Mouse (Mus musculus) megakaryocyte, adult 5-6 weeks (primary cell): ENCODE results near the gene Ifnlr1. TPM values are rescaled to one million over a fixed set of nuclear protein-coding genes. Genes with fewer than 3 reads are reported as not detected.

Source experiments
- ATAC-seq: 2 replicates; pipeline ENCODE4 v1.8.0; 2016; ENCODE audit warnings: mild to moderate bottlenecking, inconsistent platforms; ENCODE audit not compliant: poor library complexity, severe bottlenecking
- total RNA-seq, 2 experiments: library from RNA; stranded (forward) in 1 of 2; stranded (reverse) in 1 of 2; fragments of 153-499, 151-499 nt in 1 of 2; fragments of 221-1000, 200-1000 nt in 1 of 2; gene quantifications; 2 replicates each; pipeline versions ENCODE4 v1.2.3 to v1.2.4; 2015 to 2017

Gene Ifnlr1
- total RNA-seq, 2 experiments from 2014 or later: 2.8 to 8.6 TPM

GRCm38 (mm10) chr4:135683553-135683952 is 2.5 kb upstream of the Ifnlr1 start:
- ATAC-seq: no peak

GRCm38 (mm10) chr4:135684731-135685130 is 1.4 kb upstream of the Ifnlr1 start:
- no peak for ATAC-seq

DNA sequence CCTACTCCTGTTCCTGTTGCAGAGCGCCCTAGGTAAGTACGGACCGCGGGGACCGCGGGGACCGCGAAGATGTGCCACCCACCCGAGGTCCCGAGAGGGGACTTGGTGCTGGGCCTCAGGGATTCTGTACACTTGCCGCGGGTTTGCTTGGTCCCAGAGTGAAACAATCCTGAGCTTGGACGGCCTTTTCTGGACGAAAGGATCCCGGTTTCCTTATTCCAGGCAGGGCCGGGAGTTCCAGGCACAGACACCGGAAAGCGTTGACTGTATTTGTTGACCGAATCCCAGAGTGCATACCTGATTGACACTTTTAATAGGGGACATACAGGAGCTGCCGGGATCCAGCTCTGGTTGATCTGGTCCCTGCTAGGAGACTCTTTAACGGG is 474 bp downstream of the Ifnlr1 start:
- ATAC-seq: no peak

GRCm38 (mm10) chr4:135689797-135690196 is 3.7 kb downstream of the Ifnlr1 start:
- no peak for ATAC-seq

- ATAC-seq: no peak
These were observed 4.2 kb downstream of the Ifnlr1 start for GRCm38 (mm10) chr4:135690241-135690640.

DNA sequence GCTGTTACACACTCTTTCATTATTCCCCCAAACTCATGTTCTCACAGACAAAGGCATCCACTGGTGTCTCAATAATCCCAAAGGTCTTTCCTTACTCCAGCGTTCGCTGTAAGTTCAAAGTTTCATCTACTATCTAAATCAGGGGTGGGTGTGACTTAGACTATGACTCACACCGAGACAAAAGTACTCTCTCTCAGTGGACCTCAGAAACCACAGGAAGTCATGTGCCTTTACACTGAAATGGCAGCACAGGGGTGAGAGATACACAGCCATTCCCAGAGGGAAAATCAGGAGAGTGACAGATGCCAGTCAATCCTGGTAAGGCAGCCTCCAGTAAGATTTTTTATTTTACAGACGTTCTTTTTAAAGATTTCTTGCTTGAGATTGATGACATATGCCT is 6.8 kb downstream of the Ifnlr1 start:
- peak; percentile 40; the same call in 1 of the 2 replicates for ATAC-seq

- no peak for ATAC-seq
These were observed 12.4 kb downstream of the Ifnlr1 start for GRCm38 (mm10) chr4:135698498-135698897.

DNA sequence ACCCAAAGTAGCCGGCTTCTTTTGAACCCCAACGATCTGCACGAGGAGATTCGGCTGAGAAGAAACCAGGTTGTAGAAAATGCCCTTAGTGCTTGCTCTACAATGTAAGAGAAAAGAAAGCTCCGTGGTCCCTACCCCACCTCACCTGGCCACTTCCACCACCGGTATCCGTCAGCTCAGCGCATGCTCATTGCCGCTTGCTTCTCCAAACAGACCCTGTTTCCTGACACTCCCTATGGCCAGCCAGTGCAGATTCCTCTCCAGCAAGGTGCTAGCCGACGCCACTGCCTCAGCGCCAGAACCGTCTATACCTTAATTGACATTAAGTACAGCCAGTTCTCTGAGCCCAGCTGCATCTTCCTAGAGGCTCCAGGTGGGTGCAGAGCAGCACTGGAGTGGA is 17.4 kb downstream of the Ifnlr1 start:
- no peak for ATAC-seq

- ATAC-seq: no peak
These were observed 17.9 kb downstream of the Ifnlr1 start for GRCm38 (mm10) chr4:135704016-135704415.

- 0 out of 2 replicates have a peak, but pooled peaks have one; percentile 23 for ATAC-seq
These were observed 20.0 kb downstream of the Ifnlr1 start for GRCm38 (mm10) chr4:135706045-135706444.

GRCm38 (mm10) chr4:135709072-135709564 is 23.0 kb downstream of the Ifnlr1 start:
- peak; percentile 94 for ATAC-seq

GRCm38 (mm10) chr4:135709621-135710020 is 23.5 kb downstream of the Ifnlr1 start:
- no peak for ATAC-seq

DNA sequence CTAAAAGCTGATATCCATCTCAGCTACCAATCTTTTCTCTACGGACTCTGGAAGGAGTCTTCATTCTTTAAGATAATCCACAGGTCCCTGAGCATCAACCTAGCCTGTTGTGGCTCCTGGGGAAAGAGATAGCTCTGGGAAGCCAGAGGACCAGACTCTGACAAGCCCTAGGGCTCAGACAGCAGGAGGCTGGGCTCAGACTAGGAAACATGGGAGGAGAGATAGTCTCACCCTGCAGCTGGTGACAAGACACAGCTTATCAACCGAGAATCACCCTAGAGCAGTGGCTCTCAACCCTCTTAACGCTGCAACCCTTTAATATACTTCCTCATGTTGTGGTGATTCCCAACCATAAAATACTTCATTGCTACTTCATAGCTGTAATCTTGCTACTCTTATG is 24.3 kb downstream of the Ifnlr1 start:
- ATAC-seq: no peak

GRCm38 (mm10) chr4:135714776-135715175 is 28.7 kb downstream of the Ifnlr1 start:
- ATAC-seq: no peak

- ATAC-seq: peak; percentile 62; the same call in 1 of the 2 replicates
These were observed 30.4 kb downstream of the Ifnlr1 start for GRCm38 (mm10) chr4:135716438-135716837.

DNA sequence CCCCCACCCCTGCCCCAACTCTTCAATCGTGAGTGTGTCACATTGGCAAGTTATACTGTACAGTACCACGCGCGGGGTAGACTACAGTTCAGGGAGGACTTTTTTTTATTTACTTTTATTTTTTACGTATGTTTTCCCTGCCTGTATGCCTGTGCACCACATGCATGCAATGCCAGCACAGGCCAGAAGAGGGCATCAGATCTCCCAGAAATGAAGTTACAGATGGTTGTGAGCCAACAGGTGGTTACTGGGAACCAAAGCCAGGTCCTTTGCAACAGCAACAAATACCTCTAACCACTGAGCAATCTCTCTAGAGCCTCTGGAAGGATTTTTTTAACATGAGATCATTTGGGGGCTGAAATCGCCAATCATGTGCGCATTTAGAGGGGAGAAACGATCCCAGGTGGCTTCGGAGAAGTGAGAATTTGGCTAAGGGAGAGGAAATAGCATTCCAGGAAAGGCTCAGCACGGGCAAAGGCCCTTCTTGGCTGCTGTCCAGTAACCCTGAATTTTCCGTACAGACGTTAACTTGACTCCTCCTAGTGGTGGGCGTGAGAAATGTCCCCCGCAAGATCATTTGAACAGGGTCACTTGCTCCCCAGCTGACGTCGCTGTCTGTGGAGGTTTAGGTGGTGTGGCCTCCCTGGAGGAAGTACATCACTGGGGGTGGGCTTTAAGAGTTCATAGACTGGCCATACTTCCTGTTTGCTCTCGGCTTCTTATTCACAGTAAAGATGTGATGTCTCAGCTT is 36.6 kb downstream of the Ifnlr1 start:
- ATAC-seq: no peak

DNA sequence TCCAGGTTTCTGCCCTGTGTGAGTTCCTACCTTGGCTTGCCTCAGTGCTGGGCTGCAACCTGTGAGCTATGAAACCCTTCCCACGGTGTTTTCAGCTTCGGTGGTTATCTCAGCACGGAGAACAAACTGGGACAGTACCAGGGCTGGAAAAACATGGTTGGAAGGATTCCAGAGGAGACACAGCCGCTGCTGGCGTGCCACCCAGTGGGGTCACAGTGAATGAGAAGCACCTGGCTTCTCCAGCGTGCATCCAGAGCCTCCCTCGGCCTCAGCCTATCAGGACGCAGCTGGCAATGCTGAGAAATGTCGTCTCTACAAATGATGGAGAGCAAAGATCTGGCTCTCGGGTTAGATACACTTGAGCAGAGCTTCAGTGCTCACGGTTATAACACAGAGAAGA is 40.3 kb downstream of the Ifnlr1 start:
- no peak for ATAC-seq

DNA sequence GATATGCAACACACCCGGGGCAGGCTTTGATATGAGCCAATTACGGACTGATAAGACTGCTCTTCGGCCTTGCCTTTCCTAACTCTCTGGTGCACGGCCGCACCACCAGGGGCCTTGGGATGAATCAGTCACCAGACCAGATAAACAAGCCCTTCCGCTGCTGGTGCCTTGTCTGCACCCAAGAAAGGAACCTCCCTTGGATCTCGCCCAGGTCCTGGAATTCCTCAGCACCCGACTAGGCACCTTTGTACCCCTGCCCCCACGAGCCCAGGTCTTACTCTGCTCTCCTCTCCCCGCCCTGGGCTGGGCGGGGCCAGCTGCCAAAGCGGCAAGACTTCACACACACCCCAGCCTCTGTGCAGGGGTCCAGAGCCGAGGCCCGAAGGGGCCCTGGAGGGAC is 41.7 kb downstream of the Ifnlr1 start, which contains the start of gene Il22ra1:
TSS of gene Il22ra1 (plus strand) at position 356 of the 400 bp plus-strand sequence.
- ATAC-seq: no peak

DNA sequence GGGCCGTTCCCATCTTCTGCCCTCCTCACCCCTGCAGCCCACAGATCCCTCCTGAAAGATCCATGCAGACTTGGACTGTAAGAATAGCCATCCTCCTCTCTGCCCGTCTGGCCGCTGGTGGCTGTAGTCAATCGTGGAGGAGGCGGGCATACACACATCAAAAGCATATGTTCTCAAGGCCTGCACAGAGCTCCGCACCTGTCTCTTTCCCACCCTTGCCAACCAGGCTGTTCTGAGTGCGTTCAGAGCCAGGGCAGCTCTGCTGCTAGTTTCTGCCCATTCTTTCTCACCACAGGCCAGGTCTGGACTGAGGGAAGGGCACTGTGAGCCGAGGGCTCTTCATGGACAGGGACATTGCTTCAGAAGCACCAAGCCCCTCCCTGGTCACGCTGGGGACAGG is 44.1 kb downstream of the Ifnlr1 start:
- no peak for ATAC-seq

DNA sequence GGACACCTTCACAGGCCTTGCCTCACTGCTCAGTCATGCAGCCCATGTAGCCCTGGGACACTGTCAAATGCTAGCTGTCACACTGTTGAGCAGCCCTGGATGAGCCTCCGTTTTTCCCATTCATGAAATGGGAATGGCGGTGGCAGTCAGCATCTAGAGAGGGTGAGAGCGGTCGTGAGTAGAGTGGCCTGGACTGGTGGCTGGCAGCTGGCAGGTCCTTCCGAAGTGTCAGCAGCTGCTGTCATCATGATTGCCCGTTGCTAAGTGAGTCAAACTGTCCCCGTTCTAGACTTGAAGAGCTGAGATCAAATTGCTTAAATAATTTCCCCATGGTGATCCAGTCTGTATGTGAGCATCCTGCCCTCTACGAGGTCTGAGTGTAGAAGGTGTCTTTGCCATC is 44.9 kb downstream of the Ifnlr1 start:
- ATAC-seq: no peak

DNA sequence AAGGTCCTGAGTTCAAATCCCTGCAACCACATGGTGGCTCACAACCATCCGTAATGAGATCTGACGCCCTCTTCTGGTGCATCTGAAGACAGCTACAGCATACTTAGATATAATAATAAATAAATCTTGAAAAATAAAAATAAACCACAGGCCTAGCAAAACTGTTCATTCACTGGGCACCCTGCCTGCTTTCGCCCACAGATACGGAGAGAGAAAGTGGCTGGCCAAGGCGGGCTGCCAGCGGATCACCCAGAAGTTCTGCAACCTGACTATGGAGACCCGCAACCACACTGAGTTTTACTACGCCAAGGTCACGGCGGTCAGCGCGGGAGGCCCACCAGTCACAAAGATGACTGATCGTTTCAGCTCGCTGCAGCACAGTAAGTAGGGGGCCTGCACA is 47.8 kb downstream of the Ifnlr1 start:
- no peak for ATAC-seq

- ATAC-seq: no peak
These were observed 50.8 kb downstream of the Ifnlr1 start for GRCm38 (mm10) chr4:135736903-135737302.

GRCm38 (mm10) chr4:135738237-135738636 is 52.1 kb downstream of the Ifnlr1 start:
- no peak for ATAC-seq
